Mouse (Mus musculus) splenic B cell, adult 2 months (primary cell): ENCODE data around the gene Gm19935.

Source experiments
- DNase-seq: peaks from one replicate; pipeline ENCODE4 v3.0.0-alpha.2; 2011; ENCODE audit warnings: low read depth, low spot score
- H3K27me3 ChIP-seq: 2 replicates; pipeline ENCODE4 v1.6.1; 2012; ENCODE audit warnings: mild to moderate bottlenecking, low read length, moderate library complexity, mixed read lengths; ENCODE audit not compliant: control insufficient read depth, poor library complexity, insufficient read depth, severe bottlenecking
- H3K36me3 ChIP-seq: 2 replicates; pipeline ENCODE4 v1.6.1; 2012; ENCODE audit warnings: mild to moderate bottlenecking, low read length, moderate library complexity, mixed read lengths; ENCODE audit not compliant: control insufficient read depth, poor library complexity, insufficient read depth, severe bottlenecking

Gene Gm19935

DNA sequence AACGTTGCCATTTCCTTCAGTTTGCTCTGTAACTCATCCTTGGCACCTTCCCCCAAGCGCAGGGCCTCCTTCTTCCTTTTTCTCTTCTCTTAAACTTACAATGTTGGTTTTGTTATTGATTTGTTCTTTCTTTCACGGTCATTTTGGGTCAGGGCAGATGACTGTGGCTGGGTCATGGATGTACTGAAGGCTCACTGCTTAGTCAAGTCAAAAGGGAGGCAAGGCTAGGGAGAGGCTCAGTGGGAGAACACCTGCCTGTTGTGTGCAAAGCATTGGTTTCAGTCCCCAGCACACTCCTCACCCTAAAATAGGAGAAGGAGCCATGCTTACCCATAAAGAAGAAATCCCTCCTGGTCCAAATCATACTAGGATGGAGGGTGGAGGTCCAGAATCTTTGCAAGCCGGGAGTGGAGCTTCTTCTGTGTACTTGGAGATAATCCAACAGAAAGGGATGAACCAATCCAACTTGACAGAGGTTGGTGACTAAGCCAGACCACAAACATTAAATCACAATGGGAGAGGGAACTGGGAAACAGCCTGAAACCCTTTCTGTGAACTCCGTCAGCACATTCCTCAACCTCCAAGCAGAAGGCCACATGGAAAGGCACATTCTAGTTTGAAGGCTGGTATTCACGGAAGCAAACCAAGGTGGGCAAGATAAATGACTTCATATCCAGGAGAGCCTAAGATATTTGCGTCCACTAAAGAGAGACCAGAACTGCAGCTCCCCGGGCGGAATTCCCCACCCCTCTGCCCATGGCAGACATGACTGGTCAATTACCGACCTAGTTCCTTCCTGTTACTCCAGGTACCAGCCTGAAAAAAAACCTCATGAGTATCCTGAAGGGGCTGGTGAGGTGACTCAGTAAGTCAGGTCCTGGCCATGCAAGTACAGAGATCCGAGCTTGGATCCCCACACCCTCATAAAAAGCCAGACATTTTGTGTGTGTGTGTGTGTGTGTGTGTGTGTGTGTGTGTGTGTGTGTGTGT is 22.8 kb upstream of the Gm19935 start:
- H3K27me3 ChIP-seq, result no peaks in the 10 kb centered on the region; the same call in 1 of the 2 replicates
- no peak for DNase-seq
- H3K36me3 ChIP-seq, result no peaks in the 10 kb centered on the region

DNA sequence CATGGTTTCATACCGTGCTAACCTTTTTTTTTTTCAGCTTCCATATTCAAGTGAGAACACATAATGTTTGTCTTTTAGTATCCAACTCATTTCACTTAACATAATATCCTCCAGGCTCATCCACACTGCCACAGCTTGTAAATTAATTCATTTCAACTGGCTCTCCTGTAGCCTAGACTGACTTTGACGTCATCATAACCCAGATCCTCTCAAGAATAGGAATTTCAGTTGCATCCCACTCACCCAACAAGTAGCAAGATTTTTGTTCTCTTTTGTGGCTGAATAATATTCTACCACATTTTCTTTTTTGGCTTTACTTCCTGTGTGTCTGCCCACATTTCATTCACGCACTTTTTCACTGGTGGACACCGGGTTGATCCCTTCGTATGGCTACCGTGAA is 20.2 kb upstream of the Gm19935 start:
- Histone ChIP-seq H3K36me3 (no peaks in the 10 kb centered on the region), H3K27me3 (no peaks in the 10 kb centered on the region; the same call in 1 of the 2 replicates)
- DNase-seq, result no peak

DNA sequence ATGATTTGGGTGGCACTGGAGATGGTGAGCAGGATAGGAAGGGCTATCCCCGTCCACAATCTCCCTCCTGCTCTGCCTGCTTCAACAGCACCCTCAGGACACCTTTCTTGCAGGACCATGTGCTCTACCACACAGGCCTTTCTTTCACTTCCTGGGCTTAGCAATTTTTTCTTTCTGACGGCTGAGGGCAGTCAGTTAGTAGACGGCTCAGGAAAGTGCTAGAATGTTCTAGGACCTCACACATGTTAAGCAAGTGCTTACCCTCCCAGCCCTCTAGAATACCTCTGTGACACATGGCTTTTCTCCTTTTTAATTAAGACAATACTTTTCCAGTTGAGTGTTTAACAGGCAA is 17.1 kb upstream of the Gm19935 start:
- Histone ChIP-seq H3K27me3 (no peaks in the 10 kb centered on the region; the same call in 1 of the 2 replicates), H3K36me3 (no peaks in the 10 kb centered on the region)
- peak; percentile 62 for DNase-seq

DNA sequence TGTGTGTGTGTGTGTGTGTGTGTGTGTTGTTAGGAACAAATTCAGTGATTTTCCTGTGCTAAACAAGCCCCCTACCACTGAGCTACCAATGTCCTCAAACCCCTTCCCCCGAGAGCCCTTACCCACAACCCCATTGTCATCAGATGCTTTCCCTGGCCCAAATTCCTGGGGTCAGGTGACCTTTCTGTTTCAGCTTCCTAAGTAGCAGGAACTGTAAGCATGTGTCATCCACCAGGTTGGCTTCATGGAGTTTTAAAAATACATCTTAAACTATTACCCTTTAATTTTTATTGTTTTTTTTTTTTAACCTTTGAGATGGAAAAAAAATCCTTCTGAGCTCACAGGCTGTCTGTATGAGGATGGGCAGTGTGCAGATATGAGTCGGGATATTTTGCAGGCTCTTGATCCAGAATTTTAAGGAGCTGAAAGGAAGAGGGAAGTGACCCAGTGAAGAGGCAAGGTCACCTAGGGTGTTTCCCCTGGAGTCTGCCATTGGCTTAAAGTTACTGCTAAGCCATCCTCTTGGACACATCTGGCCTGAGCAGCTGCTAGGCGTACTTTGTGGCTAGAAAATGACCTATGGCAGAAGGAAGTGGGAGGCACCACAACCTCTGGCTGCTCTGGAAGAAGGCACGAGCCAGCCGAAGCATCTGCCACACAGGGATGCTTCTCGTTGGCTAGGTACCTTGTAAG is 16.6 kb upstream of the Gm19935 start:
- DNase-seq, result no peak
- Histone ChIP-seq H3K27me3 (no peaks in the 10 kb centered on the region; the same call in 1 of the 2 replicates), H3K36me3 (no peaks in the 10 kb centered on the region)

DNA sequence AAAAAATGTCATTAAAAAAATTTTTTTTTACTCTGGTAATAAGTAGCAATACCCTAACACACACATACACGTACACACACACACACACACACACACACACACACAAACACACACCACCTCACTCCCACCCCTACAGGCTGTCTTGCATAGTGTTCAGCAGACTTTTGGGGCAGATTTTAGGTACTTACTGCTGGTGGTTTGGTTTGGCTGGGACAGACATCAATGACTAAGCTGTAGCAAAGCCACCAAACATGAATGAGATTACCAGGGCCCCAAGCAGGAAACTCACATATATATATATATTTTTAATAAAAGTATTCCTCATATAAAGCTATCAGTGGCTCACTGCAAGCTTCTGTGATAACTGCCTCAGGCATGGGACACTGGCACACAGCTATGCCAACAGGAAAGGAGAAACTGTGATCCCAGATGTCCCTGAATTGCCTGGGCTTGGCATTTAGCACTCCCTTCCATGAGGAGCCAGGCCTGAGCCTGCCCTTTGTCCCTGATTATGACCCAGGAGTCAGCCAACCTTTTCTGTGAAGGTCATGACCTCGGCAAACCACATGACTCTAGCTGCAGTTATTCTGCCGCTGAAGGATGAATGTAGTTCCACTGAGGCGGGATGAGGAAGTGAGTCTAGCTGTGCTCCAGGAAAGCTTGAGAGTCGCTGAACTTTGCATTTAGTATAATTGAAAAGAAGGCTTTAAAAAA is 15.5 kb upstream of the Gm19935 start:
- DNase-seq, result peak; percentile 49
- Histone ChIP-seq H3K27me3 (no peaks in the 10 kb centered on the region; the same call in 1 of the 2 replicates), H3K36me3 (no peaks in the 10 kb centered on the region)

DNA sequence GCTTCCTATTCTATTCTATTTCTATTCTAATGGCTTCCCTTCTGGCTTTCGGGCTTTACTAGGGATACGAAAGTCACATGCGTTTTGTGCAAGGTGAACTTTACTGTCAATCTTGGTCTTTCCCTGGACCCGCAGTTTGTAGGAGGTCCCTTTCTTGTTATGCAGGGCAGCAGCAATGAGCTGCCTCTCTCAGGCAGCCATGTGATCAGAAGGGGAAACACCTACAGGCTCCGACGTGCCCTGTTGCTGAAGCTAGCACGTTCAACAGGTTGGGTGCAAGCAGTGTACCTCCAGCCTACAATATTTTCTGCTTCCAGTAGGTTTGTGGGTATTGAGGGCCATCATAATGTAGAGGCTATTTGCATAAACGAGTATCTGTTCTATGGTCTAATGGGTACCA is 13.8 kb upstream of the Gm19935 start:
- Histone ChIP-seq H3K27me3 (no peaks in the 10 kb centered on the region), H3K36me3 (no peaks in the 10 kb centered on the region)
- DNase-seq, result peak; percentile 74

DNA sequence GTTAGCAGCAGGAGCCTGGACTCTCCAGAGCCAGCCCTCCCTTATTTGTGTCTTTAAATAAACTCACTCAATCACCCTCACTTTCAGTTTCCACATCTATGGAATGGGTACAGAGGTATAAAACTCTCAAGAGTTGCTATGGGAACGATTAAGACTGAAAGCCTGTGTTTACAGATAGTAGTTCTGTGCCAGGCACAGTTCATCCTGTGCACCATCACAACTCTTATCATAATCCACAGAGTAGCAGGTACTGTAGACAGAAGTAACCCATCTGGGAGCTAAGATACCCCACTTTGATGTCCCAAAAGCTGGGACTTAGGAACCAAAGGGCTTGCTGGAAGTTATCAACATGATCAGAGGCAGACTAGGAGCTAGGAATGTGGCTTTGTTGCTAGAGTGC is 12.6 kb upstream of the Gm19935 start:
- Histone ChIP-seq H3K27me3 (no peaks in the 10 kb centered on the region), H3K36me3 (no peaks in the 10 kb centered on the region)
- peak; percentile 20 for DNase-seq

DNA sequence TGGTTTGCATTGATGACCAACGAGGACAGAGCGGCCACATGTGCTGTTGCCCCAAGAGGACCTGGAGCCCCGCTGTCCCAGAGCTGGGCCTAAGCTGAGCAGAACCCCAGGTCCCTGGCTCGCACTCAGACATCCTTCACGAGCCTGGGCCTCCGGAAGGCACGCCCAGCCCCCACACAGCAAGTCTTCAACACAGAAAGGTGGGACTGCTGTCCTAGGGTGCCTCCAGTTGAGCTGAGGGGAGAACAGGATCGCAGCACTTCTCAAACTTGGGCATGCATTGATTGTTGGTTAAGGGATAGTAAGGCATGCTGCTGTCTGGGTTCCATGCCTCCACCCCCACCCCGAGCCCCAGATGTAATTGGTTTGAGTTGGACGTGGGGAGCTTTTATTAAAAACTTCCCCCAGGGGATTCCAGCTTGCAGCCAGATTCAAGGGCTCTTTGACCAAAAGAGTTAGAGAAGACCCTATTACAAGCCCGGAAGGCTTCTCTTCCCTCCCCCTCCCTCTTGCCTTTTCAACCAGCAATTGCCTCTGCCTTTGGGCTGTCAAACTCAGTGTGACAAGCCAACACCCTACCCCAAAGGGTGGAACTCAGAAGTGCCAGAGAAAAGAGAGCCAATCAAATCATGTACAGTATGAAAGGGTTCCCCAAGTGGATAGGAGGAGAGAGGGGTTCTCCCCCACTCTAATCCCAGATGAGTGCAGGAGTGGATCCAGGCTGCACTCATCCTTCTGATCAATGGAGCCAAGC is 12.0 kb upstream of the Gm19935 start:
- H3K27me3 ChIP-seq, result no peaks in the 10 kb centered on the region
- no peaks in the 10 kb centered on the region for H3K36me3 ChIP-seq
- DNase-seq, result no peak

DNA sequence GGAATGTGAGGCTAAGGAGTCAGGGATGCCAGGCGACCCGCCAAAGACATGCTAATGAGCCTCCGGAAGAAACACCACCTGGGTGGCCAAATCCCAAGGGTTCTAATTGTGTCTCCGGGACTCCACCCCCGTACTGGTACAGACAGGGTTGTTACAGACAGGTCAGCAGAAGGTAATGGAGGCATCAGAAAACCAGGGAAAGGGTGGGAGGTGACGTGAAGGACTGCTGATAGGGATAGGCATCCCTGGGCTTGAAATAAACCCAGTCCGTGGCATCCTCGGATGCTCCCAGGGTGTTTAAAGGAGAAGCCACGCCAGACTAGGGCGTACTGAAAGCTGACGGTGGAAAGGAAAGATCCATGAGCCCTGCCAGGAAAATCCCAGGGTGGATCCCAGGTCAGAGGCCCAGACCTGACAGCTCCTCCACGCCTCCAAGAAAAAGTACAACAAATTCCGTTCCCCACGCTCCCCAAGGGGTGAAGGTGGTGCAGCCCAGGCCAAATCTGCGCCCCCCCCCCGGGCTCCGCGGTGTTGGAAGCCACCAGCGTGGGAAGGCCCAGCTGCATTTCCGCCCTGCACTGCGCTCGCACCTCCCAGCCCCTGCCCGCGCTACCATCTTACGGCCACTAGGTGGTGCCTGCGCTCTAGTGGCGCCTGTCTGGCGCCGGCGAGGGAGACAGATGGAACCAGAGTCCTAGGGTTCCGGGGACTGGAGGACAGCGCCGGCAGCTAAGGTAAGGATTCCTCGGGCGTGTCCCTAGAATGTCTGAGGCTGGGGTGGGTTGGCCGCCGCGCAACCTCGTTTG is 11.2 kb upstream of the Gm19935 start, which contains the start of gene Chd9:
TSS of gene Chd9 (plus strand) at position 172 of the 806 bp plus-strand sequence.
- Histone ChIP-seq H3K36me3 (no peaks in the 10 kb centered on the region), H3K27me3 (no peaks in the 10 kb centered on the region)
- peak; percentile 91 for DNase-seq

GRCm38 (mm10) chr8:90825459-90825871 is 8.3 kb upstream of the Gm19935 start:
- no peak for DNase-seq
- H3K36me3 ChIP-seq, result no peaks in the 10 kb centered on the region
- no peaks in the 10 kb centered on the region for H3K27me3 ChIP-seq

DNA sequence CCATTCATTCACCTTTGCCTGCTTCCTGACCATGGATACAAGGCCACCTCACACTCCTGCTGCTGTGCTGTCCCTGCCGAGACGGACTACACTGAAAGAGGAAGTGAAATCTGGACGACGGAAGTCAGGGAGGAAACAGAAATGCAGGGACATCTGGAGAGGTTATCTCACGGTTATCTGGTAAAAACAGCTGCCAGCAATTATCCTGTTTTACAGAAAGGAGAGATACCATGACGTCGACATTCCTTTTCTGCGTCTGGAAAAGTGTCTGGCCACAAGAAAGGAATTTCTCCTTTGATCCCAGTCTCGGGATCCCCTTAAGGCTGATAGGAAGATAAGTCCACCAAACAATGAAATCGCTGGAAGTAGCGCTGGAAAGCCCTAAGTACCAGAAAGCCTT is 5.2 kb upstream of the Gm19935 start:
- Histone ChIP-seq H3K27me3 (no peaks in the 10 kb centered on the region), H3K36me3 (no peaks in the 10 kb centered on the region)
- DNase-seq, result peak; percentile 50

DNA sequence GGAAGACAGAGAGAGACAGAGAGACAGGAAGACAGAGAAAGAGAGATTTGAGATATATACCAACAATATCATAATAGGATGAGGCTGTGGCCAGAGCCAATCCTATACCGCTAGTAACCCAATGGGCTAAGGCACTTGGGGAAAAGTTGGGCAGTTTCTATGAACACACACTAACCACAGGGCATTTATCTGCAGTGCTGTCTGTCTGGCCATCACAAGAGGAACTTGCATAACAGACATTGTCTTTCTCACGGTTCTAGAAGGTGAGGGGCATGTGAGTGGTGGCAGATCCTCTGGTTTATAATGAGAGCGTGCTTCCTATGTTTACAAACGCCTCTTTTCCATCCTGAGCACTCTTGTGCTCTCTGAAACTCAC is 3.1 kb upstream of the Gm19935 start:
- Histone ChIP-seq H3K36me3 (no peaks in the 10 kb centered on the region), H3K27me3 (no peaks in the 10 kb centered on the region)
- DNase-seq, result no peak

- Histone ChIP-seq H3K27me3 (no peaks in the 10 kb centered on the region), H3K36me3 (no peaks in the 10 kb centered on the region)
- no peak for DNase-seq
Measured at GRCm38 (mm10) chr8:90819561-90820320, 2.5 kb upstream of the Gm19935 start.
